Mouse (Mus musculus) liver, embryonic 12.5 days (tissue): ENCODE results near the gene Tbx20. TPM values are rescaled to one million over a fixed set of nuclear protein-coding genes. Genes with fewer than 3 reads are reported as not detected.

Source experiments
- ATAC-seq: fragments of 200-750 bp; cut with Nextera tagmentation; 2 replicates; pipeline ENCODE4 v1.8.0; 2017; ENCODE audit warnings: moderate number of reproducible peaks, mild to moderate bottlenecking, moderate library complexity
- H3K27ac ChIP-seq: fragments of 300-500 bp; sonication (generic); 2 replicates; pipeline ENCODE4 v1.5.1; 2016; ENCODE audit warnings: mild to moderate bottlenecking
- H3K27me3 ChIP-seq: fragments of 300-500 bp; sonication (generic); replicated peaks from 2 replicates; pipeline ENCODE4 v1.6.1; 2016; ENCODE audit warnings: mild to moderate bottlenecking, moderate library complexity
- H3K36me3 ChIP-seq: fragments of 300-500 bp; sonication (generic); 2 replicates; pipeline ENCODE4 v1.6.1; 2016; ENCODE audit warnings: mild to moderate bottlenecking, moderate library complexity
- H3K4me1 ChIP-seq: fragments of 300-500 bp; sonication (generic); 2 replicates; pipeline ENCODE4 v1.6.1; 2016
- H3K4me2 ChIP-seq: fragments of 300-500 bp; sonication (generic); 2 replicates; pipeline ENCODE4 v1.6.1; 2016; ENCODE audit warnings: mild to moderate bottlenecking, moderate library complexity
- H3K4me3 ChIP-seq: fragments of 300-500 bp; sonication (generic); 2 replicates; pipeline ENCODE4 v1.5.1; 2016; ENCODE audit warnings: mild to moderate bottlenecking, moderate library complexity
- H3K9ac ChIP-seq: fragments of 300-500 bp; sonication (generic); 2 replicates; pipeline ENCODE4 v1.6.1; 2016; ENCODE audit warnings: mild to moderate bottlenecking, moderate library complexity
- H3K9me3 ChIP-seq: fragments of 300-500 bp; sonication (generic); replicated peaks from 2 replicates; pipeline ENCODE4 v1.6.1; 2016; ENCODE audit warnings: mild to moderate bottlenecking, moderate library complexity
- WGBS: fragments of 180-500 bp; shearing (Covaris S2); methylation state at CpG from one replicate; pipeline ENCODE4 v1.1.7; 2016; ENCODE audit not compliant: insufficient replicate concordance; 5-methylcytosine and 5-hydroxymethylcytosine counted together
- polyA plus RNA-seq: library from polyadenylated mRNA; unstranded; fragments of >200 nt; fragmentation: Nextera tagmentation; extraction: Ambion mirVana; gene quantifications from 2 replicates; pipeline ENCODE4 v1.2.1, GENCODE M21; 2016

Tbx20 gene
- 1.8 and 1.9 TPM in 2 replicates for polyA plus RNA-seq

- Histone ChIP-seq H3K4me3 (peak within 1 kb of the TSS; percentile 39), H3K9ac (peak within 1 kb of the TSS; percentile 37; the same call in 1 of the 2 replicates), H3K27me3 (peaks cover 99% of the 10 kb centered on the region), H3K36me3 (no peaks in the 10 kb centered on the region), H3K4me1 (no peaks in the 10 kb centered on the region; the same call in 1 of the 2 replicates), H3K27ac (no peak within 1 kb of the TSS), H3K4me2 (peak within 1 kb of the TSS; percentile 44), H3K9me3 (no peaks in the 10 kb centered on the region)
- peak; percentile 80 for ATAC-seq
- WGBS = under 1% methylated on average over 40 of the region's 40 CpGs
Measured at GRCm38 (mm10) chr9:24774160-24774969, at the start of gene Tbx20. Tbx20 (minus strand) TSS chr9:24774303.

GRCm38 (mm10) chr9:24818511-24818910, 44.4 kb upstream of the Tbx20 start:
- H3K27me3 ChIP-seq = no peaks in the 10 kb centered on the region
- H3K36me3 ChIP-seq = no peaks in the 10 kb centered on the region
- no peak overlapping the region for H3K27ac ChIP-seq
- H3K4me2 ChIP-seq = no peak overlapping the region
- 52% methylated on average over 3 of the region's 3 CpGs for WGBS
- H3K9ac ChIP-seq = no peak overlapping the region
- H3K4me1 ChIP-seq = no peaks in the 10 kb centered on the region
- H3K9me3 ChIP-seq = no peaks in the 10 kb centered on the region
- ATAC-seq = no peak
- no peak overlapping the region for H3K4me3 ChIP-seq

GRCm38 (mm10) chr9:24812461-24812860, 38.4 kb upstream of the Tbx20 start:
- Histone ChIP-seq H3K27ac (no peak overlapping the region), H3K9ac (no peak overlapping the region), H3K36me3 (no peaks in the 10 kb centered on the region), H3K27me3 (no peaks in the 10 kb centered on the region), H3K4me3 (no peak overlapping the region), H3K4me2 (no peak overlapping the region), H3K9me3 (no peaks in the 10 kb centered on the region), H3K4me1 (no peaks in the 10 kb centered on the region)
- ATAC-seq = no peak
- WGBS = 76% methylated on average over 6 of the region's 6 CpGs

- Histone ChIP-seq H3K9me3 (no peaks in the 10 kb centered on the region), H3K36me3 (no peaks in the 10 kb centered on the region), H3K27me3 (no peaks in the 10 kb centered on the region; the same call in 1 of the 2 replicates), H3K27ac (no peak overlapping the region), H3K4me3 (no peak overlapping the region), H3K4me1 (no peaks in the 10 kb centered on the region), H3K9ac (no peak overlapping the region), H3K4me2 (no peak overlapping the region)
- no peak for ATAC-seq
- WGBS = 53% methylated on average over 2 of the region's 2 CpGs
Measured at GRCm38 (mm10) chr9:24792110-24792509, 18.0 kb upstream of the Tbx20 start.

GRCm38 (mm10) chr9:24789396-24789795, 15.3 kb upstream of the Tbx20 start:
- H3K9ac ChIP-seq = no peak overlapping the region
- H3K4me1 ChIP-seq = no peaks in the 10 kb centered on the region
- no peaks in the 10 kb centered on the region for H3K9me3 ChIP-seq
- WGBS = 54% methylated on average over 3 of the region's 3 CpGs
- no peaks in the 10 kb centered on the region for H3K36me3 ChIP-seq
- no peak for ATAC-seq
- H3K4me2 ChIP-seq = no peak overlapping the region
- H3K4me3 ChIP-seq = no peak overlapping the region
- no peak overlapping the region for H3K27ac ChIP-seq
- no peaks in the 10 kb centered on the region; the same call in 1 of the 2 replicates for H3K27me3 ChIP-seq

GRCm38 (mm10) chr9:24782338-24782737, 8.2 kb upstream of the Tbx20 start:
- H3K27me3 ChIP-seq = peaks cover 56% of the 10 kb centered on the region
- ATAC-seq = no peak
- H3K9me3 ChIP-seq = no peaks in the 10 kb centered on the region
- no peak overlapping the region for H3K4me2 ChIP-seq
- H3K27ac ChIP-seq = no peak overlapping the region
- H3K4me3 ChIP-seq = no peak overlapping the region
- no peaks in the 10 kb centered on the region for H3K36me3 ChIP-seq
- no peaks in the 10 kb centered on the region for H3K4me1 ChIP-seq
- H3K9ac ChIP-seq = no peak overlapping the region
- WGBS = 35% methylated on average over 3 of the region's 3 CpGs

- H3K4me1 ChIP-seq = no peaks in the 10 kb centered on the region
- no peaks in the 10 kb centered on the region for H3K9me3 ChIP-seq
- no peak for ATAC-seq
Measured at GRCm38 (mm10) chr9:24780929-24781441, 6.9 kb upstream of the Tbx20 start.

GRCm38 (mm10) chr9:24780391-24780928, 6.4 kb upstream of the Tbx20 start:
- H3K9ac ChIP-seq = no peak overlapping the region
- H3K4me2 ChIP-seq = peak overlapping the region; percentile 65
- ATAC-seq = no peak
- H3K4me1 ChIP-seq = no peaks in the 10 kb centered on the region
- H3K27ac ChIP-seq = no peak overlapping the region
- peaks cover 74% of the 10 kb centered on the region for H3K27me3 ChIP-seq
- no peaks in the 10 kb centered on the region for H3K9me3 ChIP-seq
- no peaks in the 10 kb centered on the region for H3K36me3 ChIP-seq
- WGBS = 6% methylated on average over 17 of the region's 22 CpGs
- peak overlapping the region; percentile 33; the same call in 1 of the 2 replicates for H3K4me3 ChIP-seq

More at GRCm38 (mm10) chr9:24780929-24781441, 6.9 kb upstream of the Tbx20 start:
- H3K9ac ChIP-seq = peak overlapping the region; percentile 23; the same call in 1 of the 2 replicates
- under 1% methylated on average over 32 of the region's 32 CpGs for WGBS
- H3K27ac ChIP-seq = no peak overlapping the region
- H3K36me3 ChIP-seq = no peaks in the 10 kb centered on the region
- peak overlapping the region; percentile 65 for H3K4me2 ChIP-seq
- peak overlapping the region; percentile 33 for H3K4me3 ChIP-seq
- H3K27me3 ChIP-seq = peaks cover 70% of the 10 kb centered on the region

GRCm38 (mm10) chr9:24779975-24780374, 5.9 kb upstream of the Tbx20 start:
- no peak for ATAC-seq
- Histone ChIP-seq H3K4me2 (no peak overlapping the region), H3K27ac (no peak overlapping the region), H3K36me3 (no peaks in the 10 kb centered on the region), H3K4me1 (no peaks in the 10 kb centered on the region), H3K27me3 (peaks cover 79% of the 10 kb centered on the region), H3K9ac (no peak overlapping the region), H3K9me3 (no peaks in the 10 kb centered on the region), H3K4me3 (no peak overlapping the region)
- 16% methylated on average over 3 of the region's 3 CpGs for WGBS

- Histone ChIP-seq H3K4me1 (no peaks in the 10 kb centered on the region), H3K36me3 (no peaks in the 10 kb centered on the region), H3K9me3 (no peaks in the 10 kb centered on the region), H3K27me3 (peaks cover 93% of the 10 kb centered on the region), H3K4me3 (no peak overlapping the region), H3K4me2 (no peak overlapping the region), H3K9ac (no peak overlapping the region), H3K27ac (no peak overlapping the region)
- no peak for ATAC-seq
- 22% methylated on average over 14 of the region's 14 CpGs for WGBS
Measured at GRCm38 (mm10) chr9:24778571-24778970, 4.5 kb upstream of the Tbx20 start.

- 5% methylated on average over 14 of the region's 14 CpGs for WGBS
- Histone ChIP-seq H3K4me2 (peak overlapping the region; percentile 33), H3K9ac (no peak overlapping the region), H3K36me3 (no peaks in the 10 kb centered on the region), H3K4me1 (no peaks in the 10 kb centered on the region), H3K27ac (no peak overlapping the region), H3K9me3 (no peaks in the 10 kb centered on the region), H3K4me3 (no peak overlapping the region), H3K27me3 (peaks cover 99% of the 10 kb centered on the region)
- ATAC-seq = no peak
Measured at GRCm38 (mm10) chr9:24777961-24778360, 3.9 kb upstream of the Tbx20 start.

GRCm38 (mm10) chr9:24777176-24777895, 3.2 kb upstream of the Tbx20 start:
- no peaks in the 10 kb centered on the region for H3K4me1 ChIP-seq
- no peaks in the 10 kb centered on the region for H3K36me3 ChIP-seq
- no peaks in the 10 kb centered on the region for H3K9me3 ChIP-seq
- peak overlapping the region; percentile 33 for H3K4me2 ChIP-seq
- H3K9ac ChIP-seq = no peak overlapping the region
- no peak overlapping the region for H3K27ac ChIP-seq
- WGBS = 2% methylated on average over 37 of the region's 37 CpGs
- peaks cover 99% of the 10 kb centered on the region for H3K27me3 ChIP-seq
- ATAC-seq = no peak
- no peak overlapping the region for H3K4me3 ChIP-seq
